Mouse (Mus musculus) layer of hippocampus, adult 9-11 months (tissue): ENCODE data around the gene Ccdc189.
A peak's percentile ranks its signal among the peaks of the same experiment; 100 is the strongest.
"Not testable (repeated sequence)": the region's sequence is repeated elsewhere in the genome, so short reads cannot be mapped to it uniquely, and the experiment has no call there.

Experiments used
- DNase-seq: peaks from one replicate; pipeline ENCODE4 v3.0.0; 2022

Gene Ccdc189

GRCm38 (mm10) chr7:127588011-127588871 is at the start of gene Ccdc189, which contains the start of gene Rnf40:
Gene Ccdc189, minus strand, starts transcription at chr7:127588595.
Gene Rnf40, plus strand, starts transcription at chr7:127588767.
- peak; percentile 99 for DNase-seq

DNA sequence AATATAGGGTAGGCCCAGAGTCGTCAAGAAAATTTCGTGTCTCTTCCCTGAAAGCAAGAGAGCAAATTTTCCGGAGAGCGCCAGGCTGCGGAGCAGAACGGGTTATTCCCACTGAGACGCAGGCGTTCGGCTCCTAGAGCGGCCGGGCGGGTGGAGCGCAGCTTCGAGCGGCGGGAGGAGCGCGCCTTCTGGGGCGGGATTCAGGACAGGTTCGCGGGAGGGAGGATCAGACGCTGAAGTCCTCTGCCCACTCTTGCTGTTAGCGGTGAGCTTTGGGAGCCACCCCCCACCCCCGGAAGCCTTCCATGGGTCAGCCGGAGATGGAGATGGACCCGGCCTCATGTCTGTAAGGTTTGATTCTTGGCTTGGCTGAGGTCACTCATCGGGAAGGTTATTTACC is 48.6 kb upstream of the Ccdc189 start:
- DNase-seq, result peak; percentile 69

GRCm38 (mm10) chr7:127631416-127631815 is 43.0 kb upstream of the Ccdc189 start:
- DNase-seq, result no peak

DNA sequence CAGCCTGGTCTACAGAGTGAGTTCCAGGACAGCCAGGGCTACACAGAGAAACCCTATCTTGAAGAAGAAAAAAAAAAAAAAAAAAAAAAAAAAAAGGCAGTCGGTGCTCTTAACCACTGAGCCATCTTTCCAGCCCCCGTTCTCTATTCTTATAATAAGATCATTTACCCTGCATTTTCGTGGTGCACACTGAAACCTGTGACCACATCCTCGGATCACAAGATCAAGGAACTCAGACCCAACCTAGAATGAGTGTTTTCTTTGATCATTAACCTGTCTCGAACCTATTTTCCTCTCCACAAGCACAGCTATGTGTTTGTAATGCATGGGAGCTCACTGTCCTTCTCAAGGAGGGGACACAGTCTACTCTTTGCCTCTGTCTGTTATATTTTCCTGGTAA is 40.3 kb upstream of the Ccdc189 start:
- DNase-seq, result no peak

DNA sequence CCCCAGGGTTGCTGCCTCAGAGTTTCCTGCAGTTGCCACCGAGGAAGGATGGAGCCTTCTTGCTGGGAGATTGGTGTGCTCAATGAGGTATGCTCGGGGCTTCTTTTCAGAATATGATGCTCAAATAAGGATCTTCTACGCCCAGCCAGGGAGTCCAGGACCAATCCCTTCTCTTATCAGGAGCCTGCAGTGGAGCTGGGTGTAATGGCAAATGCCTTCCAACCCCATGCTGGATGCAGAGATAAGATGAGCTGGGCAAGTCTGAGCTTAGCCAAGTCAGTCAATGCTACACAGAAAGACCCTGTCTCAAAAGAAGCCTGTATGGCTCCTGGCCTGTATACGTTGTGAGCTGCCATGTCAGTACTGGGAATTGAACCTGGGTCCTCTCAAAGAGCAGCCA is 38.1 kb upstream of the Ccdc189 start:
- DNase-seq, result no peak

DNA sequence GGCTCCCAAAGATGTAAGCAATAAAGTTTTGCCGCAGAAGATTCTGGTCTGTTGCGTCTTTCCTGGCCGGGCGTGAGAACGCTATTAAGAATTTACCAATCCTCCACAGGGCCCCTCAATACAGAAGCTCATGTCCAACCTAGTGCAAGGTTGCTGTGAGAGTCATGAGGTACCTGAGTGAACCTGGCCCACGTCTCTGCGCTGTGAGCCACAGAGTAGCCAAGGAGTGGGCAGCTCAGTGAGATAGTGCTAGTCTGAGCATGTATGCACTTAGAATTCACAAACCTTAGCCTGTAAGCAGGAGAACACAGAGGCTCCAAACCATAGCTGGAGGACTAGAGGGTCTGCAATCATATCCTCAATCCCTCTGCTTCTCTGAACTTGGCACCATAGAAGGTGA is 37.6 kb upstream of the Ccdc189 start:
- no peak for DNase-seq

- DNase-seq, result not testable (repeated sequence)
Observed at GRCm38 (mm10) chr7:127618402-127618801, 30.0 kb upstream of the Ccdc189 start.

- DNase-seq, result no peak
Observed at GRCm38 (mm10) chr7:127617962-127618361, 29.6 kb upstream of the Ccdc189 start.

DNA sequence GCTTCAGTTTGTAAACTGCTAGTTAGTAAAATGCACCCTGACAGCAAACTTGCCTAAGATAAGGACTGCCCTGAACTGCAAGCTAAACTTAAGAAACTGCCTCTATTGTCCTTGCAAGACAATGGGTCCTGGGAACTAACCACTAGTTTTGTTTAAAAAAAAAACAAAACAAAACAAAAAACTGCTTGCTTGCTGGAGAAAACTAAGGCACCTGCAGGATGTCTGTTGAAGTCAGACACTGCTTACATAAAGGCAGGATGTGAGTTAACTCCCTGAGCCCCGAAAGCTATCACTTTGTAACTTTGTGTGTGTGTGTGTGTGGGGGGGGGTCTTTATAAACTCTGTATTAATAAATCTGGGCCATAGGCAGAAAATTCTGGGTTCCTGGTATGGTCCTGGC is 28.5 kb upstream of the Ccdc189 start:
- DNase-seq, result no peak

DNA sequence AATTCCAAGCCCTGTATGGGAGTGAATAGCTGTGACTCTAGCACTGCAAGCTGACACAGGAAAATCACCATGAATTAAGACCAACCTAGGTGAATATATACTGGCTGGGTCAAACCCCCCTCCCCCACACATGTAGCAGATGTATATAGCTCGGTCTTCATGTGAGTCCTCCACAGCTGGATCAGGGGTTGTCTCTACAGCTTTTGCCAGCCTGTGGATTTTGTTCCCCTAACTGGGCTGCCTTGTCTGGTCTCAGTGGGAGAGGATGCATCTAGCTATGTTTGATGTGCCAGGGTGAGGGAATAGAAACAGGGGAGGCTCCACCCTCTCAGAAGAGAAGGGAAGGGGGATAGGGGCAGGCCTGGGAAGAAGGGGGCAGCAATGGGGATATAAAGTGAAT is 27.9 kb upstream of the Ccdc189 start:
- DNase-seq, result no peak

DNA sequence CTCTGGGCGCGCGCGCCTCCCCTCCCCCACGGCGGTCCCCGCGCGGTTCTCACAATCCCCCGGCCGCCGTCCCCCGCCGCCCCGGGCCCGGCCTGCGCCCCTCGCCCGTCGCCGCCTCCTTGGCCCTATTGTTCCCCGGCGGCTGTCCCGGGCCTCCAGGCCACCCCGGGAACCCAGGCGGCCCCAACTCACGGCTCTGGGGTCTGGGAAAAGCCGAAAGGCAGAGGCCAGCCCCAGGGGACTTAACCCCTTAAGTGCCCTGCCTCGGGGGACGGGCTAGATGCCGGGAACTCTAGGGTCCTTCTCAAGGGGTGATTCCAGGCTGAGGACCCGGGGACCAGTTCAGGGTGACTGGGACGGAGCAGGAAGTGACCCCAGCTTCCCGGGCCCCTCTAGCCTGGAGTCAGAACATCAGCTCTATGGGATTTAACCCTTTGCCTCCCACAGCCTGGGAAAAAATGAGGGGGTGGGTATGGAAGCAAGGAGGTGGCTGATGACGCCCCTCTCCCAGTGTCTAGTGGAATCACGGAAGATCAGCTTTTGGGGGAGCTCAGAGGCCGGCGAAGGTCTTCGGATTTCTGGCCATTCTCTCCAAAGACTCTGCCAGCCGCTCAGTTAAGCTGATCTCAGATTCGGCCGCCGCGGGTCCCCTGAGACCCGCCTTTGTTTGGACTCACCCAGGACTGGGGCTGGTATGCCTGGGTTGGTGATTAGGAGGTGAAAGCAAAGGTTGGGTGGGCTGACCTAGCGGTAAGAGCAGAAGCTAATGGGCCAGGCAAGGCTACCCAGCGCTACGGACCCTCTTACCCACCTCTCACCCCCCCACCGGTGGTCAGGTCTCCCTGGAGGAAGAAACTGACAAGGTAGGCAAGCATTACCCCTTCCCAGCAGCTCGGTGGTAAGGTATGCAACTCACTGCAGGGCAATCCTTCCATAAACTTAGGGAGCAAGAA is 26.8 kb upstream of the Ccdc189 start, which contains the start of gene Zfp629:
Gene Zfp629, minus strand, starts transcription at position 907 of the 953 bp plus-strand sequence.
- DNase-seq, result peak; percentile 80

DNA sequence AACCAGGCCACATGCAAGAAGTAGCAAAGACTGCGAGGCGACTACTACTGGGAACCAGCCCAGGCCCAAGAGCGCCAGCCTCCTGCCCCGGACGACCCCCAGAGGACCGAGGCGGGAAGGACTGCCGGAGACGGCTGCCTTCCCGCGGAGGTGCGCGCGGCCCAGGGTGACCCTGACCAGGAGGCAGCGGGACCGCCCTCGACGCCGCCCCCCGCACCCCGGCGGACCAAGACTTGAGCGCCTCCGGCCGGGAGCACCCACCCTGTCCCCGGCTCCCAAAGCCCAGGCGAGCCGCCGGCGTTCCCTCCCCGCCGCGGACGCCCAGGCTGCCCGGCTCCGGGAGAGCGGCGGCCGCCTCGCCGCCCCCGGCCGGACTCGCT is 26.1 kb upstream of the Ccdc189 start:
- no peak for DNase-seq

- DNase-seq, result no peak
Observed at GRCm38 (mm10) chr7:127614091-127614490, 25.7 kb upstream of the Ccdc189 start.

DNA sequence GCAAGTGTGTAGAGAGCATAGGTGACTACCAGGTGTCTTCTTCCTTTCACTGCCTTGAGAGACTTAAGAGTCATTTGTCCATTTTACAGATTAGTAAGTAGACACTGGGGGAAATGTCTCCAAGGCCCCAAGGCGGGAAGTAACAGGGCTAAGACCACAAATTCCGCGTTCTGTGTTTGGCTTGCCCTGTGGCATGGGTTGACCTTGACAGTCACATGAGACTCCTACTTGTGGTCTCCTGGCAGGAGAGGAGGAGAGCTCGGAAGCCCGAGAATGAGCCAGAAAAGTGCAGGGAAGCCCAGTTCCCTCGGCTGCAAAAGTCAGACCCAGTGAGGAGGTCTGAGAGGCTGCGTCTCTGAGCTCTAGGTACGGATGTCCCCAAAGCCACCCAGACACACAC is 25.1 kb upstream of the Ccdc189 start:
- no peak for DNase-seq

GRCm38 (mm10) chr7:127611561-127611960 is 23.2 kb upstream of the Ccdc189 start:
- no peak for DNase-seq

DNA sequence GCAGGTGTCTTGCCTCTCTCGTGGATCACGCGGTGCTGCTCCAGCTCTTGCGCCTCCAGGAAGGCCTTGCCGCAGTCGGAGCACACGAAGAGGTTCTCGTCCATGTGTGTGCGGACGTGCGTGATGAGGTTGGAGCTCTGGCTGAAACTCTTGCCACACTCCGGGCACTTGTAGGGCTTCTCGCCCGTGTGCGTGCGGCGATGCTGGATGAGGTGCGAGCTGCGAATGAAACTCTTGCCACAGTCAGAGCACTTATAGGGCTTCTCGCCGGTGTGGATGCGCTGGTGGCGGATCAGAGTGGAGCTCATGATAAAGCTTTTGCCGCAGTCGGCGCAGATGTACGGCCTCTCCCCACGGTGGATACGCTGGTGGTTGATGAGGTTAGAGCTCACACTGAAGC is 22.6 kb upstream of the Ccdc189 start:
- no peak for DNase-seq

- no peak for DNase-seq
Observed at GRCm38 (mm10) chr7:127607150-127607549, 18.8 kb upstream of the Ccdc189 start.

GRCm38 (mm10) chr7:127604256-127604655 is 15.9 kb upstream of the Ccdc189 start:
- no peak for DNase-seq

GRCm38 (mm10) chr7:127602903-127603302 is 14.5 kb upstream of the Ccdc189 start:
- no peak for DNase-seq

- no peak for DNase-seq
Observed at GRCm38 (mm10) chr7:127601735-127602134, 13.3 kb upstream of the Ccdc189 start.

GRCm38 (mm10) chr7:127600612-127601011 is 12.2 kb upstream of the Ccdc189 start:
- no peak for DNase-seq

- DNase-seq, result no peak
Observed at GRCm38 (mm10) chr7:127596747-127597146, 8.4 kb upstream of the Ccdc189 start.

DNA sequence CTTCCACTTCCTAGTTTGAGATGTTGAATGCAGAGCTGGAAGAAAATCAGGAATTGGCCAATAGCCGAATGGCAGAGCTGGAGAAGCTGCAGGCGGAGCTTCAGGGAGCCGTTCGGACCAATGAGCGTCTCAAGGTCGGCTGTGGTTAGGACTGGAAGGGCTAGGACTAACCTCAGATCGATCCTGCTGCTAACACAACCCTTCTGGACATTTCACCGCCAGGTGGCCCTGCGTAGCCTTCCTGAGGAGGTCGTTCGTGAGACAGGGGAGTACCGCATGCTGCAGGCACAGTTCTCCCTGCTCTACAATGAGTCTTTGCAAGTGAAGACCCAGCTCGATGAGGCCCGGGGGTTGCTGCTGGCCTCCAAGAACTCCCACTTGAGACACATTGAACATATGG is 4.2 kb upstream of the Ccdc189 start:
- DNase-seq, result no peak

DNA sequence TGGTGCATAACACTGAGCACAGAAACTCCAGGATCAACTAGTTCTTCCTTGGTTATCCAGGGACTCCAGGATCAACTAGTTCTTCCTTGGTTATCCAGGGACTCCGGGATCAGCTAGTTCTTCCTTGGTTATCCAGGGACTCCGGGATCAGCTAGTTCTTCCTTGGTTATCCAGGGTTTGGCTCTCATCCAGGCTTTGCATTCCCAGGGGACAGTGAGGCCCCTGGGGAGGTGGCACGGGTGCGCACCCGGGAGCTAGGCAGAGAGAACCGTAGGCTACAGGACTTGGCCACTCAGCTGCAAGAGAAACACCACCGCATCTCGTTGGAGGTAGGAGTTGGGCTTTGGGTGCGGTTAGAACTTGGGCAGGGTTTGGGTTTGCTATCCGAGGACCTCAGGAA is 2.7 kb upstream of the Ccdc189 start:
- DNase-seq, result no peak
